Mouse (Mus musculus) heart, postnatal 0 days (tissue): ENCODE measurements around the gene Cdk14.

Experiments
- CTCF ChIP-seq: IDR thresholded peaks from 2 replicates; pipeline ENCODE4 v1.5.1; 2016; ENCODE audit warnings: antibody characterized with exemption, control low read depth, low read depth
- EP300 ChIP-seq: IDR thresholded peaks from 2 replicates; pipeline ENCODE4 v1.6.1; 2016; ENCODE audit warnings: antibody characterized with exemption, low read depth

DNA sequence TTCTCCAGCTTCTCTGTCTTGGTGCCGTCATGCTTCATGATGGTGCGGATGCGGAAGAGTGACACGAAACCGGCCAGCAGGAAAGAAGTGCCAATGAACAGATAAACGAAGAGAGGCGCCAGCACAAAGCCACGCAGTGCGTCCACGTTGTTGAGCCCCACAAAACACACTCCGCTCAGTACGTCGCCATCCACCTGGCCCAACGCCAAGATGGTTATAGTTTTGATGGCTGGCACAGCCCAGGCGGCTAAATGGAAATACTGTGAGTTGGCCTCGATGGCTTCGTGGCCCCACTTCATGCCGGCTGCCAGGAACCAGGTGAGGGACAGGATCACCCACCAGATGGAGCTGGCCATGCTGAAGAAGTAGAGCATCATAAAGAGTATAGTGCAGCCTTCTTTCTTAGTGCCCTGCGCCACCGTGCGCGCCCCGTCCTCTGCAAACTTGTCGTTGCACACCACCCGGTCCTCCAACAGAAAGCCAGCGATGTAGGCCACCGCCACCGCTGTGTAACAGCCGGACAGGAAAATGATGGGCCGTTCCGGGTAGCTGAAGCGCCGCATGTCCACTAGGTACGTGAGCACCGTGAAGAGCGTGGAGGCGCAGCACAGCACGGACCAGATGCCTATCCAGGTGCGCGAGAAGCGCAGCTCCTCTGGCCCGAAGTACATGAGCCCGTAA is 664.0 kb downstream of the Cdk14 start:
- no peak for TF ChIP-seq CTCF
- TF ChIP-seq EP300, result no peak
